Mouse (Mus musculus): ENCODE measurements around the gene Slc16a11. TPM values are rescaled to one million over a fixed set of nuclear protein-coding genes. Genes with fewer than 3 reads are reported as not detected.

Slc16a11 gene
- total RNA-seq, 2 experiments from 2014 or later: 0.28 to 0.30 TPM

- intact Hi-C loops (cut with DNase I): no loop called here
- no peak for DNase-seq
These were observed 13.4 kb upstream of the Slc16a11 start for GRCm38 (mm10) chr11:70199107-70199506.

- DNase-seq: no peak
- intact Hi-C loops (cut with DNase I): no loop called here
These were observed 12.4 kb upstream of the Slc16a11 start for GRCm38 (mm10) chr11:70200036-70200608.

- DNase-seq: peak; percentile 78 to 88
- intact Hi-C loops (cut with DNase I): loop anchor here (1.0 kb wide), 2 partner anchors 126 to 146 kb away; no protein-coding TSS in a partner anchor
These were observed 10.9 kb upstream of the Slc16a11 start for GRCm38 (mm10) chr11:70201691-70202090.

- intact Hi-C loops (cut with DNase I): no loop called here
- DNase-seq: no peak
These were observed 5.8 kb upstream of the Slc16a11 start for GRCm38 (mm10) chr11:70206801-70207200.

GRCm38 (mm10) chr11:70207283-70207682, 5.3 kb upstream of the Slc16a11 start:
- intact Hi-C loops (cut with DNase I): no loop called here

GRCm38 (mm10) chr11:70208778-70209388, 3.7 kb upstream of the Slc16a11 start:
- intact Hi-C loops (cut with DNase I): no loop called here
- no peak for DNase-seq

More at GRCm38 (mm10) chr11:70207283-70207682, 5.3 kb upstream of the Slc16a11 start:
- no peak for DNase-seq

GRCm38 (mm10) chr11:70210681-70211080, 1.9 kb upstream of the Slc16a11 start:
- DNase-seq: no peak
- intact Hi-C loops (cut with DNase I): loop anchor here (10.0 kb wide), 1 partner anchor 276 kb away; the partner anchor contains the start of gene Ybx2

GRCm38 (mm10) chr11:70211972-70212371, 580 bp upstream of the Slc16a11 start:
- intact Hi-C loops (cut with DNase I): loop anchor here (10.0 kb wide), 1 partner anchor 277 kb away; the partner anchor contains the start of gene Ybx2

GRCm38 (mm10) chr11:70212896-70213295, 344 bp downstream of the Slc16a11 start:
- intact Hi-C loops (cut with DNase I): loop anchor here (1.0 to 10.0 kb wide), 2 partner anchors 138 to 278 kb away; partner anchors contain the start of gene Ybx2
- peak; percentile 69 to 70 for DNase-seq

More at GRCm38 (mm10) chr11:70211972-70212371, 580 bp upstream of the Slc16a11 start:
- DNase-seq: no peak

- DNase-seq: no peak
- intact Hi-C loops (cut with DNase I): loop anchor here (1.0 to 10.0 kb wide), 2 partner anchors 138 to 279 kb away; partner anchors contain the start of gene Ybx2
These were observed 1.2 kb downstream of the Slc16a11 start for GRCm38 (mm10) chr11:70213736-70214135.

- peak in 1 of 2 experiments; percentile 56 for DNase-seq
- intact Hi-C loops (cut with DNase I): loop anchor here (10.0 kb wide), 1 partner anchor 280 kb away; the partner anchor contains the start of gene Ybx2
These were observed 1.8 kb downstream of the Slc16a11 start for GRCm38 (mm10) chr11:70214191-70214855.

GRCm38 (mm10) chr11:70214856-70215209, 2.3 kb downstream of the Slc16a11 start:
- DNase-seq: no peak

GRCm38 (mm10) chr11:70215301-70215700, 2.7 kb downstream of the Slc16a11 start:
- intact Hi-C loops (cut with DNase I): loop anchor here (10.0 kb wide), 1 partner anchor 280 kb away; the partner anchor contains the start of gene Ybx2
- DNase-seq: no peak

More at GRCm38 (mm10) chr11:70214856-70215209, 2.3 kb downstream of the Slc16a11 start:
- intact Hi-C loops (cut with DNase I): loop anchor here (10.0 kb wide), 1 partner anchor 280 kb away; the partner anchor contains the start of gene Ybx2

GRCm38 (mm10) chr11:70216103-70216502, 3.6 kb downstream of the Slc16a11 start:
- intact Hi-C loops (cut with DNase I): loop anchor here (10.0 kb wide), 1 partner anchor 281 kb away; the partner anchor contains the start of gene Ybx2
- DNase-seq: no peak

GRCm38 (mm10) chr11:70218039-70218438, 5.5 kb downstream of the Slc16a11 start:
- no peak for DNase-seq
- intact Hi-C loops (cut with DNase I): loop anchor here (10.0 kb wide), 1 partner anchor 283 kb away; the partner anchor contains the start of gene Ybx2

- intact Hi-C loops (cut with DNase I): loop anchor here (10.0 kb wide), 1 partner anchor 284 kb away; the partner anchor contains the start of gene Ybx2
- no peak for DNase-seq
These were observed 6.4 kb downstream of the Slc16a11 start for GRCm38 (mm10) chr11:70218741-70219470.

GRCm38 (mm10) chr11:70219873-70220272, 7.3 kb downstream of the Slc16a11 start:
- intact Hi-C loops (cut with DNase I): loop anchor here (10.0 kb wide), 1 partner anchor 285 kb away; the partner anchor contains the start of gene Ybx2
- no peak for DNase-seq

- no peak for DNase-seq
- intact Hi-C loops (cut with DNase I): no loop called here
These were observed 7.8 kb downstream of the Slc16a11 start for GRCm38 (mm10) chr11:70220323-70220722.

- peak; percentile 88 to 89 for DNase-seq
- intact Hi-C loops (cut with DNase I): loop anchor here (1.0 kb wide), 1 partner anchor 9 kb away; no protein-coding TSS in a partner anchor
These were observed 8.4 kb downstream of the Slc16a11 start, which contains the start of gene Slc16a13 for GRCm38 (mm10) chr11:70220731-70221602. Gene Slc16a13, minus strand, starts transcription at chr11:70221064.
